Mouse (Mus musculus): ENCODE data around the gene Dut. TPM values are rescaled to one million over a fixed set of nuclear protein-coding genes. Genes with fewer than 3 reads are reported as not detected.

The Dut gene
- polyA plus RNA-seq, 1 experiment from 2014 or later, result 62.0 TPM

Other genes starting within 250 kb of the Dut start
- gene Slc24a5, start 179.1 kb upstream of the Dut start, polyA plus RNA-seq (2015; fragmentation: Nextera tagmentation; extraction: Ambion mirVana), result 2.7 and 5.0 TPM in 2 replicates
- 173 and 195 TPM in 2 replicates for gene Myef2, start 123.5 kb upstream of the Dut start, polyA plus RNA-seq (2015; fragmentation: Nextera tagmentation; extraction: Ambion mirVana)
- 21.9 and 29.0 TPM in 2 replicates for gene Ctxn2, start 110.5 kb upstream of the Dut start, polyA plus RNA-seq (2015; fragmentation: Nextera tagmentation; extraction: Ambion mirVana)
- gene Slc12a1, start 94.7 kb upstream of the Dut start, polyA plus RNA-seq (2015; fragmentation: Nextera tagmentation; extraction: Ambion mirVana), result 0.06 TPM in 2 replicates

Data from neural tube, embryonic 15.5 days (tissue).